Mouse (Mus musculus): ENCODE data around the gene Nhsl2.

- no peak for TF ChIP-seq POLR2A (IDR thresholded peaks at IDR 0.05; ENCODE audit: control insufficient read depth, extremely low read depth, insufficient read depth, low read length, poor library complexity)
- TF ChIP-seq CTCF (IDR thresholded peaks at IDR 0.05; ENCODE audit: borderline replicate concordance, control insufficient read depth, extremely low read depth, insufficient read depth, low read length, poor library complexity) = no peak
Measured at GRCm38 (mm10) chrX:102033566-102033965, 184.4 kb downstream of the Nhsl2 start.
